Mouse (Mus musculus) forebrain, embryonic 16.5 days (tissue): ENCODE measurements at regions not wholly inside any gene's neighbourhood (a gene's known extent, or its start where the extent isn't known, plus 50 kb on each side); places are given as distances from the start of the nearest gene placed in this dataset.
A peak's percentile ranks its signal among the peaks of the same experiment; 100 is the strongest.

Experiments
- ATAC-seq: fragments of 200-750 bp; cut with Nextera tagmentation; 2 replicates; pipeline ENCODE4 v1.8.0; 2017; ENCODE audit warnings: mild to moderate bottlenecking, moderate library complexity
- H3K27ac ChIP-seq: fragments of 300-500 bp; sonication (generic); 2 replicates; pipeline ENCODE4 v1.5.1; 2014; ENCODE audit warnings: low read length, control low read depth
- H3K27me3 ChIP-seq: fragments of 300-500 bp; sonication (generic); replicated peaks from 2 replicates; pipeline ENCODE4 v1.6.1; 2014; ENCODE audit warnings: low read length; ENCODE audit not compliant: control insufficient read depth, insufficient read depth
- H3K36me3 ChIP-seq: fragments of 300-500 bp; sonication (generic); 2 replicates; pipeline ENCODE4 v1.6.1; 2014; ENCODE audit not compliant: control insufficient read depth, insufficient read depth
- H3K4me1 ChIP-seq: fragments of 300-500 bp; sonication (generic); replicated peaks from 2 replicates; pipeline ENCODE4 v1.6.1; 2014; ENCODE audit warnings: low read length; ENCODE audit not compliant: control insufficient read depth, insufficient read depth
- H3K4me2 ChIP-seq: fragments of 300-500 bp; sonication (generic); 2 replicates; pipeline ENCODE4 v1.6.1; 2014; ENCODE audit warnings: mild to moderate bottlenecking, low read length, control low read depth
- H3K4me3 ChIP-seq: fragments of 300-500 bp; sonication (generic); replicated peaks from 2 replicates; pipeline ENCODE4 v1.5.1; 2014; ENCODE audit warnings: mild to moderate bottlenecking, low read length, control low read depth
- H3K9ac ChIP-seq: fragments of 300-500 bp; sonication (generic); replicated peaks from 2 replicates; pipeline ENCODE4 v1.6.1; 2014; ENCODE audit warnings: low read depth, low read length, control low read depth
- H3K9me3 ChIP-seq: fragments of 300-500 bp; sonication (generic); 2 replicates; pipeline ENCODE4 v1.6.1; 2016; ENCODE audit warnings: low read length; ENCODE audit not compliant: control insufficient read depth
- WGBS: fragments of 180-500 bp; shearing (Covaris S2); extraction: QIAGEN DNeasy Blood & Tissue Kit; methylation state at CpG from one replicate; pipeline ENCODE4 v1.1.7; 2014; 5-methylcytosine and 5-hydroxymethylcytosine counted together

- Histone ChIP-seq H3K9ac (no peak overlapping the region), H3K27ac (no peak overlapping the region), H3K4me1 (no peaks in the 10 kb centered on the region), H3K27me3 (no peaks in the 10 kb centered on the region), H3K4me2 (no peak overlapping the region), H3K9me3 (no peaks in the 10 kb centered on the region), H3K4me3 (no peak overlapping the region), H3K36me3 (no peaks in the 10 kb centered on the region)
- no peak for ATAC-seq
- WGBS: 50% methylated on average over 1 of the region's 1 CpGs
Measured at GRCm38 (mm10) chr8:103235614-103236013, 450.2 kb upstream of the Cdh11 start.

- no peak overlapping the region for H3K4me3 ChIP-seq
- no peaks in the 10 kb centered on the region for H3K4me1 ChIP-seq
- H3K4me2 ChIP-seq: no peak overlapping the region
- no peak overlapping the region for H3K9ac ChIP-seq
- ATAC-seq: no peak
- no peak overlapping the region for H3K27ac ChIP-seq
- H3K9me3 ChIP-seq: no peaks in the 10 kb centered on the region
- H3K36me3 ChIP-seq: no peaks in the 10 kb centered on the region
- no peaks in the 10 kb centered on the region for H3K27me3 ChIP-seq
Measured at GRCm38 (mm10) chr8:103238456-103238970, 453.1 kb upstream of the Cdh11 start.

- Histone ChIP-seq H3K36me3 (no peaks in the 10 kb centered on the region), H3K27ac (no peak overlapping the region), H3K27me3 (no peaks in the 10 kb centered on the region), H3K4me3 (no peak overlapping the region), H3K4me2 (no peak overlapping the region), H3K9ac (no peak overlapping the region), H3K9me3 (no peaks in the 10 kb centered on the region), H3K4me1 (0 out of 2 replicates have a peak, but pooled peaks cover 2% of the 10 kb centered on the region)
- ATAC-seq: no peak
- WGBS: 68% methylated on average over 2 of the region's 2 CpGs
Measured at GRCm38 (mm10) chr8:103244169-103244568, 458.7 kb upstream of the Cdh11 start.

- ATAC-seq: no peak
- no peak overlapping the region for H3K4me3 ChIP-seq
- no peak overlapping the region for H3K27ac ChIP-seq
- H3K9ac ChIP-seq: no peak overlapping the region
- no peaks in the 10 kb centered on the region for H3K9me3 ChIP-seq
- 93% methylated on average over 6 of the region's 6 CpGs for WGBS
- no peaks in the 10 kb centered on the region for H3K36me3 ChIP-seq
- no peak overlapping the region for H3K4me2 ChIP-seq
- H3K4me1 ChIP-seq: 0 out of 2 replicates have a peak, but pooled peaks cover 2% of the 10 kb centered on the region
- no peaks in the 10 kb centered on the region for H3K27me3 ChIP-seq
Measured at GRCm38 (mm10) chr8:103244658-103245057, 459.2 kb upstream of the Cdh11 start.

GRCm38 (mm10) chr8:103245864-103246263 lies 460.4 kb upstream of the Cdh11 start:
- no peak overlapping the region for H3K4me3 ChIP-seq
- H3K27ac ChIP-seq: no peak overlapping the region
- 0 out of 2 replicates have a peak, but pooled peaks have one; percentile 4 for ATAC-seq
- no peaks in the 10 kb centered on the region for H3K27me3 ChIP-seq
- WGBS: 14% methylated on average over 9 of the region's 9 CpGs
- H3K9me3 ChIP-seq: no peaks in the 10 kb centered on the region
- no peak overlapping the region for H3K4me2 ChIP-seq
- H3K36me3 ChIP-seq: no peaks in the 10 kb centered on the region
- H3K4me1 ChIP-seq: 0 out of 2 replicates have a peak, but pooled peaks cover 2% of the 10 kb centered on the region
- no peak overlapping the region for H3K9ac ChIP-seq

- Histone ChIP-seq H3K4me1 (no peaks in the 10 kb centered on the region), H3K4me2 (no peak overlapping the region), H3K4me3 (no peak overlapping the region), H3K9me3 (no peaks in the 10 kb centered on the region), H3K36me3 (no peaks in the 10 kb centered on the region), H3K9ac (no peak overlapping the region), H3K27ac (no peak overlapping the region), H3K27me3 (no peaks in the 10 kb centered on the region)
- ATAC-seq: no peak
Measured at GRCm38 (mm10) chr8:103261236-103261635, 475.8 kb upstream of the Cdh11 start.

- Histone ChIP-seq H3K36me3 (no peaks in the 10 kb centered on the region), H3K9me3 (no peaks in the 10 kb centered on the region), H3K27me3 (no peaks in the 10 kb centered on the region), H3K4me2 (no peak overlapping the region), H3K27ac (no peak overlapping the region), H3K9ac (no peak overlapping the region), H3K4me3 (no peak overlapping the region), H3K4me1 (peaks cover 8% of the 10 kb centered on the region; the same call in 1 of the 2 replicates)
- ATAC-seq: no peak
- WGBS: 80% methylated on average over 3 of the region's 3 CpGs
Measured at GRCm38 (mm10) chr8:103270035-103270434, 484.6 kb upstream of the Cdh11 start.

GRCm38 (mm10) chr8:103270815-103271553 lies 485.5 kb upstream of the Cdh11 start:
- no peaks in the 10 kb centered on the region for H3K36me3 ChIP-seq
- H3K9me3 ChIP-seq: no peaks in the 10 kb centered on the region
- no peaks in the 10 kb centered on the region for H3K27me3 ChIP-seq
- no peak overlapping the region for H3K27ac ChIP-seq
- H3K4me2 ChIP-seq: no peak overlapping the region
- H3K4me1 ChIP-seq: peaks cover 8% of the 10 kb centered on the region; the same call in 1 of the 2 replicates
- H3K4me3 ChIP-seq: no peak overlapping the region
- no peak overlapping the region for H3K9ac ChIP-seq
- 29% methylated on average over 9 of the region's 9 CpGs for WGBS
- no peak for ATAC-seq

GRCm38 (mm10) chr8:103272305-103273079 lies 487.1 kb upstream of the Cdh11 start:
- Histone ChIP-seq H3K9me3 (no peaks in the 10 kb centered on the region), H3K9ac (no peak overlapping the region), H3K36me3 (no peaks in the 10 kb centered on the region), H3K27me3 (no peaks in the 10 kb centered on the region), H3K27ac (0 out of 2 replicates have a peak overlapping the region, but pooled peaks have one; percentile 6), H3K4me1 (peaks cover 8% of the 10 kb centered on the region; the same call in 1 of the 2 replicates), H3K4me2 (no peak overlapping the region), H3K4me3 (no peak overlapping the region)
- peak; percentile 95 for ATAC-seq
- 5% methylated on average over 5 of the region's 5 CpGs for WGBS
